Mouse (Mus musculus): Measurements from ENCODE around the gene Sema4d.

- TF ChIP-seq CTCF (IDR thresholded peaks at IDR 0.05; ENCODE audit: control insufficient read depth, insufficient read depth, low read length), result no peak
- no peak for TF ChIP-seq POLR2A (IDR thresholded peaks at IDR 0.05; ENCODE audit: borderline replicate concordance, control insufficient read depth, low read depth, low read length)
Observed at GRCm38 (mm10) chr13:51843298-51843697, 49.8 kb upstream of the Sema4d start.
